Mouse (Mus musculus) c-Kit-positive CD71-negative TER-119-negative erythroid progenitor cells, embryonic 14.5 days (primary cell): ENCODE results near the gene Col4a1.
A peak's percentile ranks its signal among the peaks of the same experiment; 100 is the strongest.

Source experiments
- DNase-seq: peaks from one replicate; pipeline ENCODE4 v3.0.0-alpha.2; 2013; ENCODE audit warnings: low read depth

Col4a1 gene

DNA sequence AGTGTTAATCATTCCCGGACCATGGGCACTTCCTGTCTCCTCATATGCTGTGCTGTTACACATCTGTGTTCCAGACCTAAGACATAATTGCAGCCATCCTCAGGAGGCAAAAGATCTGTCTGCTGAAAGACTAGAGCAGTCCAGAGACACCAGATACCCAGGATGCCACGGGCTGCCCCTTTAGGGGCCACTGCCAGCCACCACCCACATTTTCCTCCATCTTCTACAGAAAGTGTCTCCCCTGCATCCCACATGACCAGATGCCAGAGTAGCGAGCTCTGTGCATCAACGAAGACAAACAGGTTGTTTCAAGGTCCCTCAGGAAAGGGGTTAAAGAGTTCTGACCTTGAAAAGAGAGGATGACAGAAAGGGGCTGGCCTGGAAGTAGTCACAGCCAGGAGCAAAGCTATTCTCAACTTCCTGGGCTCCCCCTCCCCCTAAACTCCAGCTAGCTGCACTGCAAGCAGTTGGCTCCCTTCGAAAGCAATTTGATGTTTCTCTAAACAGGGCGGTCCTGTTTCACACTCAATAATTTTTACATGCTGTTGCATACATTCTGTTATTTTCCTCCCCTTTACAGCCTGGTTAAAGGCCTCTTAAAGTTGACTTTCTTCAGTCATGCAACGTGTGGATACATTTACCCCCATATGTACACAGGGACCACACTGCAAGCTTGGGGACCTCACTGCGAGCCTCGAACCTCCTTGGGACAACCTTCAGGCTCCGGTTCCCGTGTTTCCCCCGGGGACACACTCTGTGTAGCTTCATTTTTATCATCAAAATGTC is 13.9 kb downstream of the Col4a1 start:
- DNase-seq: no peak

DNA sequence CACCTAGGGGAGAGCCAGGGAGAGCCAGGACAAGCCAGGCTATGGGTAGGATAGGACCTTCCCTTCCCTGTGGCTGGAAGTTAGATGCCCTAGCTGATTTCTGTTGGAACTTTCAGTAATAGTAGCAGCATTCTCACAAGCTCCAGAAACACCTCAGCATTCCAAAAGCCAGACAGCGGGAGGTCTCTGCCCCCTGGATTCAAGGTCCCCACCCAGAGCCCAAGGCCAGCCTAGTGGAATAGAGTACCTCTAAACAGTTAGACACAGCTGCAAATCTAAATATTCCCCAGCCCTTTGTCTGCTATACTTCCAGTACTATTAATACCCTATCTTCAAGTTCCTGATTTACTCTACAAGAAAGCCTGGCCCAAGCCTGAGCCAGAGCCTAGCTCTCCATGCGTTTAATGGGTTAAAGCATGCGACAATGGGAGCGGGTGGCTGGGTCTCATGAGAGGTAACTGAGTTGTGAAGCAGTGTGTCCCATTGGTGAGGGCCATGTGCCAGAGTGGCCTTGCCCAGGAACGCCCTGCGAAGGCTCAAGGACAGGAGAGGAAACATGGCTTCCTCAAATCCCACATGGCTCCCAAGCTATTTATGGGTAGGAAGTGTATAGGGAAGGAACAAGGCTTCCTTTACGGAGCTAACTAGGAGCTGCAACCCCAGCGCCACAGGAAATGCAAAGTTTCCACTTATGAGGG is 15.3 kb downstream of the Col4a1 start:
- no peak for DNase-seq

DNA sequence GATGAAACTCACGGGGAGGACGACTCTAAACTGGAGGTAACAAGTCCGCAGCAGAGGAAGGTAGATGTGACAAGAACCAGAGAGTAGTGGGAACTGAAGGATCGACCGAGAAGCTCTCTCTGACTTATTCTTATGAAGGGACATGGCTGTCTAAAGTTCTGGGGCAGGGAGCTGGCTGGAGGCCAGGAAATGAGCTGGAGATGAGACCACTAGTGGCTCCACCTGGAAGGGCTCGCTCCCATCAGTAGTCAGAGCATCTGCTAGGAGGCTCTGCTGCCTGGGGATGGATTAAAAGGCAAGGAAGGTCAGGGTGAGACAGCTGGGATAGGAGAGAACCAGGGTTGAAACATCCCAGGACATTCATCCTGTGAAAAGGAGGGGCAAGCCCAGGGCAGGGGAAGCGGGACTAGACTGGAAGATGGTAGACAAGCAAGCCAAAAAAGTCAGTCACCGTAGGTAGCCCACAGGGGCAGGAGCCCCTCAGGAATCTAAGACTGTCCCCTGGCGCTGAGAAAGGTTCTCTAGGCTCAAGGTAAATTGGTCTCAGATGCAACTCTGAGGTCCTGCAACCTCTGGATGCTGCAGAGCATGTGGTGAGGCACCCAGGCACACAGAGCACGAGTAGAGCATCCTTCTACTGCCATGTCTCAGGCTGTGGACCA is 16.2 kb downstream of the Col4a1 start:
- DNase-seq: no peak

DNA sequence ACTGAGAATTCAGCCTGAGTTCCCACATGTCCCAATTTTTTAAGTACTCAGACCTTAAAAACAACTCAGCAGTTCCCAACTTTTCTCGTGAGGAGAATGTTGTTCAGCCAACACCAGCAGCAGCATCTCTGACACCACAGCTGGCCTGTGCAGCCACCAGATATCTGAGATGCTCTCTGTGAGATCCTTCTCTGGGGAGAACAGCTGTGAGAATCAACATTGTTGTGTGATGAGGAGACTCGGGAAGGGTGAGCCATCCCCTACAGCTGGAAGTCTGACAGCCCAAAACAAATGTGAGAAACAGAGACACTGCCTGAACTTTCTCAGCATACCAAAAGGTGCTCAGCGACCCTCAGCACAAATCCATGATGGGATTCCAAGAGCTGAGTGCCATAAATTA is 20.0 kb downstream of the Col4a1 start:
- DNase-seq: no peak

DNA sequence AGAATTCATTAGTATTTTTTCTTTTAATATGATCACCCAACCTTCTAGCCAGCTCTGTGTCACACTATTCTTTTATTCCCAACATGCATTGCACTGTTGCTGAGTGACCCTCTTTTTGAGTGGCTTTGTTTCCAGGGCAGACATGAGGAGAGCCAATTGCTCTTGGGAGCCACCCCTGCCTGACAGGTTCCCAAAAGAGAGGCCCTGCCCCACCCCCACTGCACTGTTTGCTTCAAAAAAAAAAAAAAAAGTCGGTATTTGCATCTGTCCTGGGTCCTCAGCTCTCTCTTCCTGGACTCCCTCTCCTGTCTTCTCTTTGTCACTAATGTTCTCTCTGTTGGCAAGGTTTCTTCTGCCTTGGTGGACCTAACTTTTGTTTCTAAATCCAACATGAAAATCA is 22.1 kb downstream of the Col4a1 start:
- no peak for DNase-seq

DNA sequence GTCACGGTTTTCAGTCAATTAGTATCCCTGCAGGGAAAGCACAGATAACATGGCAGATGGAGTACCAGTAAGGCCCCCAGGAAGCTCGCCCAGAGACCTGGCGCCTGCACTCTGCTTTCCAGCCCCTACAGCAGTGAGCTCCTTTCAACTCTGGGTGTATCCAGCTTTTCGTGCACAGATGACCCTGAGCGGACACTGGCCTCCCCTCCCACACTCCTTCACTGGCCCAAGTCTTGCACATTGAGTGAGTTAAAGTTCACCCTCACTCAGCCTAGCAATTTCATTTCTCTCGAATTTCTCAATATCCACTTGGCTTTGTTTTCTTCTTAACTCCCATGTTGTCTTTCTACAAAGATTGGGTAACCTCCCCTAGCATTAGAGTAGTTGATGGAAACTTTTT is 24.3 kb downstream of the Col4a1 start:
- DNase-seq: no peak

DNA sequence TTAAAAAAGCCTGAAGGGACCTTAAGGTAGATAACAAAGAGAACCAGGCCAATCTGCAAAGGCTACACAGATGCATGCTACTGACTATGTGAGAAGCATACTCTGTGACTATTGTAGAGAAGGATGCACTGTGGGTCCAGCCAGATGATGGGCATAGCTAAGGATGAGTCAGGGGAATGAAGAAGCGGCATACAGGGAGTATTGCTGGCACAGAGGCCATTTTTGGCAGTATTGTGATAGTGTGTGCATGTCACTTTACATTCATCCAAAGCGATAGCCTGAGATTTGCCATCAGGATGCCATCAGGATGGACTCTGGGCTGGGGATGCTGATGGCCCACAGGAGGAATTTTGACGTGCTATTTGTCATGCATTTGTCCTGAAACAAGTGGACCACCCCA is 25.5 kb downstream of the Col4a1 start:
- no peak for DNase-seq

DNA sequence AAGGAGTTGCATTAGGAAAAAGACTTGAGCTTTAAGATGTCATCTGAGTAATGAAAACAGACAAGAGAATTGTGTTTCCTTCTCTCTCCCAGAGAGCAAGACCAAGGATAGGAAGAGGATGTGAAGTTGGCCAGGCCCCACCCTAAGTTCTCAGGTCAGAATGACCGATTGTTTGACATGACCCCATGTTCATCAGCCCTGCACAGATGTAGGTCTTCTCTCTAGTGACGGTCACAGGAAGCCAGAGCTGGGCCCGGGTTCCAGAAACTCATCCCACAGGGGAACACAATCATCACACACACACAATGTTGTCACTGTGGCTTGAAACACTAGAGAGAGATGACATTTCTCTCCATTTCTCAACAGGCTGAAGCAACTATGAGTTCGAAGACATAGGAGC is 27.2 kb downstream of the Col4a1 start:
- no peak for DNase-seq

DNA sequence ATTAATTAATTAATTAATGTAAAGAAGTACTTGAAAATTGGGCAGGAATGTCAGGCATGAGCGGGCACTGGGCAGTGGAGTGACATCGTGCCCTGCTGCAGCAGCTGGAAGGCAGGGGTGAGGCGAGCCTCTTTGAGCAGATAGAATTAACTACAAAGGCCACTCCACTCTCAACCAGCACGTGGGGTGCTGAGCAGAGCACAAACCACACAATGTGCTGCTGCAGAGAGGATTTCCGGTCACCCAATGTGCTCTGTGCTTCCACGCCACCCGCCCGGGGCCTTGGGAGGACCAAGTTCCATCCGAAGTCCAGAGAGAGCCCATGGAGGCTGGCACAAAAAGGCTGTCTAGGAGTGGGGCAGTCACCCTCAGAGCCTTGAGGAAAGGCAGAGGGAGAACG is 29.4 kb downstream of the Col4a1 start:
- DNase-seq: no peak

DNA sequence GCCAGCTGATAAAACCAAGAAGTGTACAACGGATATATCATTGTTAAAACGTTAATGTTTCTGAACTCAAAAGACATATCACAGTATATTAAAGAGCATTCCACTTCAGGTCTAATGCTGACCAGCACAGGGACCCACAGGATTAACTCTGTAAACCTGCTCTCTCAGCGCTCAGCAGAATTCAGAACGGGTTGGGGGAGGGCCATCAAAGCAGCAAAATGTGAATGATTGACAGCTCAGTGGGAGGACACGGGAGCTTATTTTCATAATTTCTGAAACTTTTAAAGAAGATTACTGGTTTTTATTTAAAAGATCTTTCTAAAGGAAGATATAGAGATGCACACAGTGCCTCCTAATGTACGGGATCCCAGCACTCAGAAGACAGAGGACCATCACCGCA is 29.9 kb downstream of the Col4a1 start:
- DNase-seq: no peak

DNA sequence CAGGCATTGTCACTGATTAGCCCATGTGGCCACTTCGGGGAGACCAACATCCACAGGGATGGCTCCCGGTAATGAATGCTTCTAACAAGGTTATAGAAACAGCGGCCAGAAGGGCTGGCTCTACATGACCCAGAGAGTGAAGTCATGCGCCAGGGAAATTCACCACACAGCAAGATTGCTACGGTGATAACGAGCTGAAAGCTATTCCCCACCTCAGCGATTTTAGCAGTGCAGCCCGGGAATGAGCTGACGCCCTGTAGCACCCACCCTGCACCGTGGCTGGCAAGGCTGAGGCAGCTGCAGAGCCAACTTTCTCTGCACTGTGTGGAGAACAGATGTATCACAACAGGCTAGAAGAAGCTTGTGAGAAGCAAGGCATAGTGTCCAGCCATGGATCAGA is 30.5 kb downstream of the Col4a1 start:
- no peak for DNase-seq

DNA sequence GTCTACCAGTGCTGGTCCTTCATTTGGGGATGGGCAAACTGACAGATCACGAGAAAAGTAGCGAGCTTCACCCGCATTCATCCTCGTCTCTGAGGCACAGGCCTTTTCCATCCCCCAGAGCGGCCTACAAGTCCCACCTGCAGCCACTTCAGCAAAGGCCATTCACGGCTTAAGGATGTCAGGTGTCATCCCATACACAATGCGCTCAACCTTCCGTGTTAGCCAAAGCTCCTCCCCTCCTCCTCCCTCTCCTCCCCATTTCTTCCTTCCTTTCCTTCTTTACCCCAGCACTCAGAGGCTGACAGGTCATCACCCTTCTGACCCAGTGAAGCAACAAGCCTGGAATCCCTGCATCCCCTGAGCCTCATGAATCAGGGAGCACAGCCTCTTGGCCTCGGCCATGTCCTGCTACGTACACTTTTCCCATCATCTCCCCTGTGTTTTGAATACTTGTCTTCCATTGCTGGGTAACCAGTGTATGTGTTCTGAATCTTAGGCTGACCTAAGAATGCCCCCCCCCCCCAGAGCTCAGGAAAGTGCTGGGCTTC is 31.8 kb downstream of the Col4a1 start:
- DNase-seq: no peak

DNA sequence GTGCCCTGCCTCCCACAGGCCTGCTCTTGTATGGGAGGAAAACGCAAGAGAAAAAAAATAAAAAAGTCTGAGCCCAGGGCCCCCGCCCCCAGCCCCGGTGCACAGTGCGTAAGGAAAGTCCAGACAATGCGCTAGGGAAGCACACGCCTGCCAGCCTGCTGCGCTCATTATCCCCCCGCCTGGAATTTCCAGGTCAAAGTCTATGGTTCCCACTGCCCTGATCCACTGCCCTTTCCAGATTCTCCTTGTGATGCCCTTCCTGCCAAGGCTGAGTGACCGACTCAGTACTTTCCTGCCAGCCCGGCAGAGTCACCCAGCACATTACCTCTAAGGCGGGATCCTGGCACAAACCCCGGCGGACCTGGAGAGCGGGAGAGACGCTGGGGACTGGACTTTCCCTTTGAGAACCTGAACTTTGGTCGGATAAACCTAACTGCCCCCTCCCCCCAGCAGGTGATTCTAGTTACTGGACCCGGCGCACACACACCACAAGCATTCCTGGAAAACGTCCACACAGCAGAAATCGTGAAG is 33.3 kb downstream of the Col4a1 start:
- no peak for DNase-seq

DNA sequence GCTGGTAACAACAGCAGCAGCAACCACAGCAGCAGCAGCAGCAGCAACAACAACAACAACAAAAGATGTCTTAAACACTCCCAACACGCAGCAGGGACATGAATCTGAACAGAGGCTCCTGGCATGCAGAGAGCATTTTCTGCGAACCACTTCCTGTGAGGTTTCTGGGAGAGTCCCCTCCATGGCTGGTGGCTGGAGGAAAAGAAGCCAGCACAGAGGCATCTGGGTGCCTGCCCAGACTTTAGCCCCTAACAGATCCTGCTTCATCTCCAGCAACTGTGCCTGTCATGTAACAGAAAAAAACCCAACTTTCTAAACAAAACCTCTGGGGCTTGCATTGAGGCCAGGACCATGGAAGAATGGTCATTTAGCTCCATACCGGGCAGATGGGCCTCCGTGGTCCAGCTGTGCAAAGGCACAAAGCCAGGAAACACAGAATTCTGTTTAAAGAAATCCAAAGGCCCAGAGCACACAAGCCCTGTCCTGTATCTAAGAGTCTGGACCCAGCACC is 34.5 kb downstream of the Col4a1 start:
- DNase-seq: no peak

DNA sequence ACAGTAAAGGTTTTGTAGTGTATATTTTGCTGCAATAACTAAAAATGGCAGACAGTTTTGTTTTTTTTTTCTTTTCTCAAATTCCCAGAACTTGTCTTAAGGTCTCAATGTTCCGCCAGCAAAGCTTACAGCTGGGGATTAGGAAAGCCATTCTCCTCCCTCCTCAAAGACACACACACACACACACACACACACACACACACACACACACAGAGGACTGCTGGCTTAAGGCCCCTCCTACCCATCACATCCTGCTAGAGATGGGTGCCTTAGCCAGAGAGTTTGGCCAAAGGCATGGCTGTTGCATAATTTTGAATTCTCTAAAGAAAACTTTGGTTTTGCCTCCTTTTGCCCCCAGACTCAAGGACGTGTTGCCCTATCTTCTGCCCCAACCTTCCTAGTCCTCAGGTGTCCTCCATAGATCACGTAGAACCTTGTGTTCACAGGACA is 35.0 kb downstream of the Col4a1 start:
- no peak for DNase-seq

DNA sequence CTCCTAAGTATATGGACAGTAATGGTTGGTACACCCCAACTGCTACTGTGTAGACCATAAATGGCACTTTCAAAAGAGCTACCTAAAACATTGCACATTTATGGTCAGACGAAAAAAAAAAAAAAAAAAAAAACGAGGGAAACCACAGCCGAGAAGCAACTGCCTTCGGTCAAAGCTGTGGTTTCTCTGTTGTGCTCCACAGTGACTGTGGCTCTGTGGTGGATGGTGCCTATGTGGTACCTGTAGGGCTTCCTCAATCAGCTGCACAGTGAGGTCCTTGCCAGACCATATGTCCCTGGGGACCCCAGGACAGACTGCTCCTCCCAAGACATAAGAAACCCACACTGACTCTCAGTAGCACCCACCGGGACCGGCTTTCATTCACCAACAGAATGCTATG is 36.3 kb downstream of the Col4a1 start:
- peak; percentile 8 for DNase-seq

DNA sequence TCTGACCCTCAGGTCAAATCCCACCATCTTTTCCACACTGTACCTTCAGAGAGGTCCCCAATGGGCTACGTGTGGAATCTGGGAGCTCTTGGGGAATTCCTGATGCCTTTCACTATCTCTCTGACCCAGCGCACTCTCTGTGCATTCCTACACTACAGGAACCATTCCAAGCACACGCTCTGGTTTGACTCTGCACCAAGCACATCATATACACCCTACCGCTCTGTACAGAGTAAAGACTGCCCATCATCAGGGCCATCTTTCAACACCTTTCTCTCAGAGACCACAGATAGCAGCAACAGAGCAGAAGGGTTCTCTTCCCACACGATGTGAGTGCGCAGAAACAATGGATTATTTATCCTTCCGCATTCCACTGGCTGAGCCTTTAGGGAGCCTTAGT is 38.2 kb downstream of the Col4a1 start:
- no peak for DNase-seq

DNA sequence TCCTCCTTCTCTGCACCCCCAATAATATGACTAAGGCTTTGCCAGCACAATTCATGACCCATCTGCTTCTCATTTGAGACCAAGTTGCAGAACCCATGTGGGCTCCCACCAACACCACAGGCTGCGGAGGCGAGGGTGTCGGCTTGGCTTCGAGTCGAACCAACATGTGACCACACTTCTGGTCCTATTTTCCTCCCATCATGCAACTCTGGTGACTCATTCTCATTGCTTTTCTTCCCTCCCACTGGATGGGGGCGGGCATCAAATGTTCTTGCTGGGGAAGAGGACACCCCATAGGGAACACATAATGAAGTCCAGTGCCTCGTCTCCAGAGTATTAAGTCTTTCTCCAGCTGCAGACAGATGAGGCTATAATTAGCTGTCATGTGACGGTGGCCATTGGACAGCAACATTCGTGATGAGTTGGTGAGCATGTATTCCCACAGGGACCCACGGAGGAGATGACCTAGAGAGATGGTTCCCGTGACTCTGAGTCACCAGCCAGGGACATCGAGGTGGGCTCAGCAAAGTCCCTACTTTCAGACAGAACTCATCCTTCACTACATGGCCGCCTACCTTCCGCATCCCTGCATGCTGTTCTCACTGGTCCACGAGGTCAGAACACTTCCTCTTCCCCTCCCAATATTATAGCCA is 39.0 kb downstream of the Col4a1 start:
- no peak for DNase-seq

DNA sequence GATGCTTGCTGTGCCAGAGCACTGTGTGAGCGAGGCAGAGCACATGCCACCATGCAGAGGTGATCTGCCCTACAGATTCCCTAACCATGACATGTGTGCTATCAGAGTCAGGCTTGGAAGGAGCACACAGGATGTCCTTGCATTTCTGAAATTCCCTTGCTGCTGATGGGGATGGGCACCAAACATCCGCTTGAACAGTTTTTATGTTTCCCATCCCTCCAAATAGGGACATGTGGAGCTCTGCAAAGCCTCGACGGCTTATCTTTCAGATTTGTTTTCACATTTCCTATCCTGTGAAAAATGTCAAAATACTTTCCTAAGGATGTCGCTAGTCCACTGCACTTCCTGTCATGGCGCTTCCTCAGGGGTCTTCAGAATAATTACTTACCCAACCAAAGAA is 40.4 kb downstream of the Col4a1 start:
- DNase-seq: no peak

DNA sequence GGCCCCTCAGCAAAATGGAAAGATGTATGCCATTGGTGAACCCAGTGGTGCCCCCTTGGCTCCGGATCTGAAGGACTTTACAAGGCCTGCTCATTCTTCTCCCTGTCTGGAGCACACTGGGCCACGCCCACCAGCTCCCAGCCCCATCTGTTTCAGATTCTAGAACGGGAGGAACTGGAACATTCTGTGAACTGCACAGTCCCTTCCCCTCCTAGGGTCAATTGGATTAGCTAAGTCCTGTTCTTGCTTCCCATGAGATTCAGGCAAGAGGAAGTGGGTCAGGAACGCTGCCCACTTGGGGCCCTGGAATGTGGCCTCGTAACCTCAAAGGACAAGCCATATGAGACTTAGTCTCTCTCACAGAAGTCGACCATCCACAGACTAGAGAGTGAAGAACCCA is 41.8 kb downstream of the Col4a1 start:
- DNase-seq: no peak

DNA sequence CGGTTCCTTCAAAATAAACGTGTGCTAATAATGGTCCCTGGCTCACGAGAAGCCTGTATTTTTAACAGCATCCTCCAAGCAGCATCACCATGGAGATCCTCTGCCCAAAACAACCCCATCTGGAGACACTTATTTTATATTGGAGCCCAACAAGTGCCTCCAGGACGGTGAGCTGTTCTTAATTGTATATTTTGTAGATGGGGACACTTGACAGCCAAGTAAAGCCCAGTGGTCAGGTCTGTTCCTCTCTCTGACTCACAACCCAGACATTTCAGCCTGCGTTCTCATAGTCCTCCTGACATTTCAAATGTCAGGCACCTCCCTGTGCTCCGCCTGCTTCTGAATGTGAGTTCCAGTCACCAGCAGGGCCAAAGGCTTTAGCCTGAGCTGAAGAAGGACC is 43.9 kb downstream of the Col4a1 start:
- no peak for DNase-seq

DNA sequence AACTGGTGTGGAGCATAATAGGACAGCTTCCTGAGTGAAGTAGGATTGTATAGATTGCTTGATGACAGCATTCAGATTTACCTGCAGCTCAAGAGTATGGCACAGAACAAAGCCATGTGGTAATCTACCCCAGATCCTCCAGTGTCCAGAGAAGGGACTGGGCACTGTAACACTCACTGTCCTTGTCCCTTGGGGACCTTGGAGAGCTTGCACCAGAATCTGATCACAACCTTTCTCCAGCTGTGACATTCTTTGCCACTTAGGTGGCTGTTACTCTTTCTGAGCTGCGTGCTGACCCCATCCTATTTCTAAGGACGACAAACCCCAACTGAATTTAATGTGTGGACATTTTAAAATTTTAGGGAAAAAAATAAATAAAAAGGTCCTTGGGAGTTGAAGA is 46.2 kb downstream of the Col4a1 start:
- no peak for DNase-seq
